Mouse (Mus musculus) embryonic fibroblast, embryonic 13.5 days (primary cell): ENCODE results near the gene BC037034.

ENCODE experiments used
- CTCF ChIP-seq: IDR thresholded peaks from 2 replicates; pipeline ENCODE4 v1.5.1; 2011; ENCODE audit warnings: mild to moderate bottlenecking, control low read depth, low read length, moderate library complexity, borderline replicate concordance; ENCODE audit not compliant: insufficient read depth
- POLR2A ChIP-seq: IDR thresholded peaks from 2 replicates; pipeline ENCODE4 v1.6.1; 2011; ENCODE audit warnings: low read depth, mild to moderate bottlenecking, control low read depth, low read length, moderate library complexity

DNA sequence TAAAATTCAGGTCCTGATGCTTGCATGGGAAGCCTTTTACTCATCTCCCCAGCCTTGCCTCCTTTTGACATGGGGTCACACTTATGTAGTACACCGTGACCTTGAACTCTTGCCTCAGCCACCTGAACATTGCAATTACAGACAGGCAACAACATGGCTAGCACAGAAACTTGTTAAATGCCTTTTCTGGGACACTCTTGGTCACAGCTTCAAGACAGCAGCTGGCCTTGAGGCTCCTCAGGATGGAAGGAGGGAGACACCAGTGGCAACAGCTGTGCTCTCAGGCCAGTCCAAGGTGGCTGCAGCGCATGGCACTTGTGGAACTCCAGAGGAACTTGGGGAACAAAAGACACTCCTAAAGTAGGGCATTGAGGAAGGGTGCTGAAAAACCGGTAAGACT is 3.3 kb upstream of the BC037034 start:
- no peak for TF ChIP-seq CTCF
- no peak for TF ChIP-seq POLR2A
